Mouse (Mus musculus): ENCODE measurements around the gene Tubb2a.

Gene Tubb2a

DNA sequence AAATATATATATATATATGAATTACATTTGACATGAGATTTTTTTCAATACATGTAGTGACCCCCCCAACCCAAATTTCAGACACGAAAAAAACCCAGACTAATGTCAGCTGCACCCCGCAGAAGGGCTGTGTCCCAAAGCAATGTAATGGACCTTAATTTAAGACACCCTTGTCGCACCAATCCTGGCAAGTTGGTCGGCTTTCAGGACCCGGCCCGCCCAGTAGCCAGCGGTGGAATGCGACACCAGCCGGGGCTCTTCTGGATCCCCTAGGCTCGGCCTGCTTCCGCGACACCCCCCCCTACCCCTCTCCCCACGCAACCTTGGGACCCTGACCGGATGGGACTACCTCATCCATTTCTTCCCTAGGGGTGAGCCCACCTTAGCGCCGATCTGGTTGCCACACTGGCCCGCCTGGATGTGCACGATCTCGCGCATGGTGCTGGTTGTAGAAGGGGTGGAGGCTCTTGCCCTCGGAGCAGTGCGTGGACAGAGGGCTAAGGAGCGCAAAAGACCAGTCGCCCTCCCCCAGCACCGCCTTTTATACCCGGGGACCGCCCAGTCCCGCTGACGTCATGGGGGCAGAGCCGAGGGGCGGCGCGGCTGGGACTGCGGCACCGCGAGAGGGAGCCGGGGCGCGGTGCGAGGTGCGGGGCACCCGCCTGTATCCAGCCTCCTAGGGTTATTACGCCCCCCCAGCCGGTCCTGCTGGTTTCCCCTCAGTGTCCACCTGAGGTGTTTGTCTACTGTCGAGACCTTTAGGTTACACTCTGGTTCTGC is at the start of gene Tubb2a:
Gene Tubb2a (minus strand): TSS at position 516 of the 780 bp plus-strand sequence.
- peak; percentile 96 for DNase-seq

- peak; percentile 23 for DNase-seq
Observed at GRCm38 (mm10) chr13:34125711-34126110, 47.9 kb upstream of the Tubb2a start.

- DNase-seq: peak; percentile 5
Observed at GRCm38 (mm10) chr13:34120536-34120935, 42.7 kb upstream of the Tubb2a start.

GRCm38 (mm10) chr13:34119406-34119805 is 41.6 kb upstream of the Tubb2a start:
- peak; percentile 63 for DNase-seq

DNA sequence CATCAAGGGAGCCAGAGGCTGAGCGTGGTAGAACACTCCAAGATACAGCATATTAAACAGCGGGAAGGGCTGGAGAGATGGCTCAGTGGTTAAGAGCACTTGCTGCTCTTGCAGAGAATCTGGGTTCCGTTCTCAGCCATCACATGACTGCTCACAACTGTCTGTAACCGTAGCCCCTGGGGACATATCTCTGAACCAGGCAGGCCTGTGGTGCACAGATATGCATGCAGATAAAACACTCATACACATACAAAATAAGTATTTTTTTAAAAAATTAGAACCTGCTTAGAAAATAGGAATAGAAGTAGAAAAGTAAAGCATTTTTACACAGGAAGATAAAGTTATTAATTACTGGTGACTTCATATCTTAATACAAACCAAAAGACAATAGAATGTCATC is 41.0 kb upstream of the Tubb2a start:
- peak; percentile 42 for DNase-seq

DNA sequence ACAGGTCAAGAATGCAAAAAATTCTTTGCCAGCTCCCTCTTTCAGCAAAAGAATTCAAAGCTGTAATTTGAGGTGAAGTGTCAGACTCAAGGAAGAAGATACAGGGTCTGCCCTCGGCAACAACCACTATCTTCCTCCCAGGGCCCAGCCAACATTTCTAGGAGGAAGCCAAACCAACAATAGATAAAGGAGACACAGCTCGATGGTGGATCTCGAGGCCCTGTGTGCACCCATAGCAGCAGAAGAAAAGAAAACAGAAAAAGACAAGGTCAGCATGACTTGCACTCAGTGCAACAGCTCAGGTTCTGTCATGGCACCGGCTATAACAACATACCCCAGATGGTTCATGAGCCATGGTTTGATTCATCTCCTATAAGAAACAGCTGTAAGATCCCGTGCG is 38.7 kb upstream of the Tubb2a start:
- no peak for DNase-seq

DNA sequence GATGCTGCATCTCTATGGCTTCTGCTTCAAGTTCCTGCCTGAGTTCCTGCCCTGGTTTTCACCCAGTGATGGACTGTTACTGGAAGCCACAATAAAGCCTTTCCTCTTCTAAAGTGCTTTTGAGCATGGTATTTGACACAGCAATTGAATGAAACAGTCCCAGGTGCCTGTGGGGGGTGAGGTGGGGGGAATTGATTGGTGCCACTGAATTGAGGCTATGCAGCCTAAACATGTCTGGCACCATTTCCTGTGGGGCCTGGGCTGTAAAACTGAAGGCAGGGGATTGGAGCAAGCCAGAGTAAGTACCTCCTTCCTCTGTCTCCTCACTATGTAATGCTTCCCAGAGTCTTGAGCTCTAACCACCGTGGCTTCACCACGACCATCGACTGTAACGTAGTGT is 36.8 kb upstream of the Tubb2a start:
- peak; percentile 58 for DNase-seq

DNA sequence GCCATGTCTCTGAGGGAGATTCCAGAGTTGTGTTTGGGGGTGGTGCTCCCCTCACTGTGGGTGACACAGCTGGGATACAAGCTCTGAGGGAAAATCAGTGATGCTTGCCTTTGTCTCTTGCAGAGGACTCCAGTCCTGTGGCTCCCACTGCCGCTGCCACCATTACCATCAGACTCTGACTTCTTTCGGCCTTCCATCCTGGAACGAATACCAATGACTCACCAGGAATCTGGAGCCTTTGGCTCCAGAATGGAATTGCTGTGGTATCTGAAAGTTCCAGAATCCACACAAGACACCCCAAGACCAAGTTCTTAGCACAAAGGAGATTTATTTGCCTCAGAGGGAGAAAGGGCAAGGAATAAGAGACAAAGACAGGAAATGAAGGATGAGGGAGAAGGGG is 35.3 kb upstream of the Tubb2a start:
- DNase-seq: no peak

- no peak for DNase-seq
Observed at GRCm38 (mm10) chr13:34112369-34113081, 34.7 kb upstream of the Tubb2a start.

- no peak for DNase-seq
Observed at GRCm38 (mm10) chr13:34111878-34112277, 34.1 kb upstream of the Tubb2a start.

DNA sequence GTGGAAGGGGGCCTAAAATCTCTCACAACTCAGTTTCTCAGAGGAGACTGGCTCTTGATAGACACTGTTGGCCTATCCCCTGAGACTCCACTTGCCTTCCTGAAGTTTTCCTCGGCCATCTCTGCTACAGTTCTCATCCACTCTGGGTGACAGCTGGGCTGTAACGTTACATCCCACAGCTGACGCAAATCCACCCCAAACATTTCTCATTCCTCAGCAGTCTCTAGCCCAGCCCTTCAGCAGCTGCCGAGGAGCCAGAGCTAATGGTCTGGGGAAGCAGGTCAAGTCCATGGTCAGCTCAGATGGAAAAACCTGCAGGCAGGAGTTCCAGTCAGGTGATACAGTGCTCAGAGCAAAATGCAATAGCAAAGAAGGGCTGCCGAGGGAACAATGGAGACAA is 33.2 kb upstream of the Tubb2a start:
- DNase-seq: no peak

GRCm38 (mm10) chr13:34109677-34110058 is 31.9 kb upstream of the Tubb2a start:
- no peak for DNase-seq

DNA sequence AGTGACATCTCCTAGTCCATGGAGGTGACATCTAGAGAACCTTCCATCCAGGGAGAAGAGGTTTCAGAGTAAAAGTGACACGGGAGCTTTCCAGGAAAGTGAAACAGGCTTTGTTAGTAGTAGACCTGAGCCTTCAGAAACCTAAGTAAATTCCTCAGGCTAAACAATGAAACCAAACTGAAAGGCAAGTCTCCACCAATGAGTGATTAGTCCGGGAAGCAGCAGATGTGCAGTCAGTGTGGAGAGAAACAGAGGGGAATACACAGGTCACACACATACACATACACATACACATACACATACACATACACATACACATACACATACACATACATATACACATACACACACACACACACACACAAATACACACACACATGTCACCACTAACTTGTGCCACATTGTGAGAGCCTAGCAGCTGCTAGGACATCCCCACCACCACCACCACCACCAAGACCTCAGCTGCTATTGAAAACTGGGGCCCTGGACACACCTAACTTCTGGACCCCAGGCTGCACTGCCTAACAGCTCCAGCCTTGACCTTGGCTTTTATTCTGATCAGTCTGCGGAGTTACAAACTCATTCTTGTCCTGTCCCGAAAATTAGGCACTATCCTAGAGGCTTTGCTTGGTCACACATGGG is 31.3 kb upstream of the Tubb2a start:
- no peak for DNase-seq

DNA sequence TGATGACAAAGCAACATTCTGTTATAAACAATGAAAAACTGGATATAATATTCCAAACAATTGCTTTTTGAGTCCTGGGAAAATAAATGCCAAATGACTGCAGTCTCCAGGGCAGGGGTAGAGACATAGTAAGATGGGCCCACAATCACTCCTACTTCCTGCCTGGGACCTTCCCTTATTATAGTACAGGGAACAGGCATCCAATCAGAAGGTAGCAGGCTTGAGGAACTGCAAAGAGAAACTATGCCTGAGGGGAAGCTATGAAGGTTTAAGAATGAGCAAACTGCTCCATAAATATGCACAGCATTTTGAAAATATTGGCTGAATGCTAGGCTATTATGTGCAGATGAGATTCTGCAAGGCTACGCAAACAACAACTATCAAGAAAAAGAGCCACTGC is 29.2 kb upstream of the Tubb2a start:
- DNase-seq: no peak

DNA sequence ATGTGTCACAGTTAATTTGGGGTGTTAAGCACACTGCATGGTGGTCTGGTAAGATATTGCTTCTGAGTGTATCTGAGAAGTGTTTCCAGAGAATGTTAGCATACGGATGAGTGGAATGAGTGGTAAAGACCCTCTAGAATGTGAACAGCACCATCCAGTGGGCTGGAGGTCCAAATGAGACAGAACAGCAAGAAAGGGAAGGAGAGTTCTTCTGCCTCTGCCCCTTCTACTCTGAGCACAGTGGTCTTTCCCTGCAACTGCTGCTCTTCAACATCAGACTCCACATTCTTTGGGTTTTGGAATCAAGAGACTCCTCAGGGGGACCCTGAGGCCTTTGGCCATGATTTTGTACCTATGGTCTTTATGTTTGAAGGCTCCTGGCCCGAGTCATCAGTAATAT is 28.4 kb upstream of the Tubb2a start:
- DNase-seq: no peak

- DNase-seq: no peak
Observed at GRCm38 (mm10) chr13:34105364-34105763, 27.6 kb upstream of the Tubb2a start.

GRCm38 (mm10) chr13:34101908-34102307 is 24.1 kb upstream of the Tubb2a start:
- no peak for DNase-seq

DNA sequence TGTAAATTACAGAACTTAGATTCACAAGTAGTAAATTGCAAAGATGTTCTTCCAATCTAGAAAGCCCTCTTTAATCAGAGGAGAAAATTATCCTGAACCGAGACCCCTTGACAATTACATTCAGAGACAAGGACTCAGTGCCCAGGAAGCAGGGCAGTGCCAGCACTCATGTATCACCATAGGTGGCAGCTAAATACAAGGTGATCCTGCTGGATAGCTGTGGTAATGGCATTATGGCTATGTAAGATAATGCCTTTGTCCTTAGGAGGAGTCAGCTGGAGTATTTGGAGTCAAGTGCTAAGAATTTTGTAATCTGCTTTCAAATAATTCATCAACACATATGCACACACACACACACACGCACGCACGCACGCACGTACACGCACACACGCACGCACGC is 23.4 kb upstream of the Tubb2a start:
- no peak for DNase-seq

GRCm38 (mm10) chr13:34100733-34101132 is 22.9 kb upstream of the Tubb2a start:
- no peak for DNase-seq

- DNase-seq: no peak
Observed at GRCm38 (mm10) chr13:34097086-34097485, 19.3 kb upstream of the Tubb2a start.

- no peak for DNase-seq
Observed at GRCm38 (mm10) chr13:34096455-34096854, 18.6 kb upstream of the Tubb2a start.

DNA sequence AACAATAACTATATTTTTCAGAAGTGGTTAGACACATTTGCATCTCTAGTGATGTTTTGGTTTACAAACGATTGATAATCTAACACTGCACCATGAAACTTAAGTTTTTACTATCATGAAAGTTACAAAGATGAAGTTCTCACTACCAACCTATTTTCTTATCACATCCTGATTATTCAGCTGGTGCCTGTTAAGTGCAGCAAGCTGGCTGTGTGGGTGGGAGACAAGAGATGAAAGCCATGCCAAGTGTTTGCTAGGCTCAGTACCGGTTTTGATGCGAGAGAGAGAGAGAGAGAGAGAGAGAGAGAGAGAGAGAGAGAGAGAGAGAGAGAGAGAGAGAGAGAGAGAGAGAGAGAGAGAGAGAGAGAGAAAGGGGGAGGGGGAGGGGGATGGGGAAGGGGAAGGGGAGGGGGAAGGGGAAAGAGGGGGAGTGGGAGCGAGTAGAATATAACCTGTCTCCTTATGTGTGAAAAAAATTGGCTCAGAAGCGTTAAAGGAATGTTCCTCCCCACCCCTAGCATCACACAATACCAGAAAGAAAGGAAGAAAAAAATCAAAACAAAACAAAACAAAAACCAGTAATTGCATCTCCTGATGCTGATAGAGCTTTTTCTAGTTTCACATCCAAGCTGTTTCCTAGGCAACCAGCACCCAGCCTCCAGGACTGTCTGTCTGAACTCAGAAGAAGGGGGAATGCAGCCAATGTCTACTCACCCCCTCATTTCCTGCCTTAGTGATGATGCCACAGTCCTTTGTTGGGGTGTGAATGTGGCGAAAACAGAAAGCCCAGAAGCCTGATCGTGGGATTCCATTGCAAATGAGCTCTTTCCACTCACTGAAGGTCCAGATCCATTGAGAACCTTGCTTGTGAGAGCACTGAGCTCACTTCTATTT is 18.0 kb upstream of the Tubb2a start:
- DNase-seq: peak; percentile 37

DNA sequence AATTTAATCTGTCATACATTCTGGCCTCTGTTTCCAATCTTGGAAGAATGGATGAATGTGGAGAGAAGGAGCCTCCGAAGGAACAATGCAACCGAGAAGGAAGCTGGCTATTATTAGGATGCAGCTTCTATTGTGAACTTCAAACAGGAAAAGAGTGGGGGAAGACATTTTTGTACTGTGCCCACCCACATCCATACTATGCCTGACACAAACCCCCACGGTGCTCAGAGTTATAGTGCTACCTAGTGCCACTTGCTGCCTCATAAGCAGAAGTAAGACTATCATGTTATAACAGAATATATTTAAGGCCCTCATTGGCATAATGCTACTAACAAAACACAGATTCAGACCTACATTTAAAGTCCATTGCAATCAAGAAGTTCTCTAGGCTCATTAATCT is 11.6 kb upstream of the Tubb2a start:
- no peak for DNase-seq

All from thymus, postnatal 4 days (tissue).